Mouse (Mus musculus) myocyte (in vitro differentiated cells): ENCODE results near the gene Ccdc183.

Experiments
- MYOG ChIP-seq, 3 experiments: IDR thresholded peaks; one replicate each; pipeline ENCODE4 v1.6.1; 2011; ENCODE audit warnings: control low read depth in 2 of 3, low read depth in 2 of 3, mild to moderate bottlenecking in 2 of 3; ENCODE audit not compliant: insufficient read length in 2 of 3, control insufficient read depth in 1 of 3, insufficient read depth in 1 of 3
- POLR2A ChIP-seq: IDR thresholded peaks from one replicate; pipeline ENCODE4 v1.6.1; 2011; ENCODE audit warnings: low read depth, mild to moderate bottlenecking, control low read depth, moderate library complexity; ENCODE audit not compliant: insufficient read length
- POLR2AphosphoS2 ChIP-seq: IDR thresholded peaks from one replicate; pipeline ENCODE4 v1.6.1; 2011; ENCODE audit warnings: low read depth, control low read depth; ENCODE audit not compliant: insufficient read length
- REST ChIP-seq: IDR thresholded peaks from one replicate; pipeline ENCODE4 v1.6.1; 2011; ENCODE audit warnings: mild to moderate bottlenecking, control low read depth, moderate library complexity; ENCODE audit not compliant: insufficient read depth, insufficient read length

- TF ChIP-seq POLR2A, result no peak
- TF ChIP-seq MYOG (IDR thresholded peaks at IDR 0.05; ENCODE audit: control insufficient read depth in 1 of 3, insufficient read depth in 1 of 3, insufficient read length in 2 of 3, low read depth in 2 of 3), result no peak
- TF ChIP-seq REST, result no peak
- no peak for TF ChIP-seq POLR2AphosphoS2
These were observed 35.4 kb upstream of the Ccdc183 start, which contains the start of gene Lcn8 for GRCm38 (mm10) chr2:25652902-25653301.
